Mouse (Mus musculus) liver, embryonic 14.5 days (tissue): ENCODE measurements around the gene Prdm2. TPM values are rescaled to one million over a fixed set of nuclear protein-coding genes. Genes with fewer than 3 reads are reported as not detected.

Experiments used
- ATAC-seq: fragments of 200-750 bp; cut with Nextera tagmentation; 2 replicates; pipeline ENCODE4 v1.8.0; 2017; ENCODE audit warnings: moderate number of reproducible peaks, mild to moderate bottlenecking, moderate library complexity; ENCODE audit not compliant: insufficient read depth
- DNase-seq, 3 experiments: peaks; one replicate each; pipeline ENCODE4 v3.0.0-alpha.2; 2012 to 2013; ENCODE audit warnings: low read depth in 3 of 3, low spot score in 3 of 3
- H3K27ac ChIP-seq: fragments of 300-500 bp; sonication (generic); 2 replicates; pipeline ENCODE4 v1.5.1; 2014; ENCODE audit warnings: moderate library complexity, mild to moderate bottlenecking, control low read depth, inconsistent platforms
- H3K27me3 ChIP-seq: fragments of 300-500 bp; sonication (generic); 2 replicates; pipeline ENCODE4 v1.6.1; 2014; ENCODE audit warnings: mild to moderate bottlenecking, low read length, moderate library complexity; ENCODE audit not compliant: control insufficient read depth, insufficient read depth
- H3K36me3 ChIP-seq: fragments of 300-500 bp; sonication (generic); replicated peaks from 2 replicates; pipeline ENCODE4 v1.6.1; 2014; ENCODE audit warnings: low read depth; ENCODE audit not compliant: control insufficient read depth, insufficient read depth
- H3K4me1 ChIP-seq, 2 experiments: fragments of 200-500 bp in 1 of 2; fragments of 300-500 bp in 1 of 2; sonication (generic) in 1 of 2; replicated peaks; 2 replicates each; pipeline ENCODE4 v1.6.1; 2012 to 2014; ENCODE audit warnings: antibody characterized with exemption in 1 of 2, inconsistent platforms in 1 of 2, low read length in 1 of 2; ENCODE audit not compliant: control insufficient read depth in 2 of 2, insufficient read depth in 2 of 2
- H3K4me2 ChIP-seq: fragments of 300-500 bp; sonication (generic); 2 replicates; pipeline ENCODE4 v1.6.1; 2014; ENCODE audit warnings: low read depth, mild to moderate bottlenecking, control low read depth, moderate library complexity
- H3K4me3 ChIP-seq, 2 experiments: fragments of 200-500 bp in 1 of 2; fragments of 300-500 bp in 1 of 2; sonication (generic) in 1 of 2; 2 replicates each; pipeline ENCODE4 v1.5.1; 2012 to 2014; ENCODE audit warnings: low read depth in 2 of 2, low read length in 2 of 2, mild to moderate bottlenecking in 2 of 2, control low read depth in 1 of 2, inconsistent platforms in 1 of 2, moderate library complexity in 1 of 2; ENCODE audit not compliant: insufficient read depth in 1 of 2
- H3K9ac ChIP-seq: fragments of 300-500 bp; sonication (generic); replicated peaks from 2 replicates; pipeline ENCODE4 v1.6.1; 2014; ENCODE audit warnings: mild to moderate bottlenecking, control low read depth, moderate library complexity
- H3K9me3 ChIP-seq: fragments of 300-500 bp; sonication (generic); 2 replicates; pipeline ENCODE4 v1.6.1; 2016; ENCODE audit warnings: low read length, mixed read lengths; ENCODE audit not compliant: control insufficient read depth
- CTCF ChIP-seq: IDR thresholded peaks from 2 replicates; pipeline ENCODE4 v1.5.1; 2016; ENCODE audit warnings: antibody characterized with exemption, low read depth, control low read depth
- EP300 ChIP-seq: IDR thresholded peaks from 2 replicates; pipeline ENCODE4 v1.6.1; 2016; ENCODE audit warnings: antibody characterized with exemption, low read depth
- WGBS: fragments of 180-500 bp; shearing (Covaris S2); extraction: QIAGEN DNeasy Blood & Tissue Kit; methylation state at CpG from one replicate; pipeline ENCODE4 v1.1.7; 2014; ENCODE audit not compliant: insufficient replicate concordance; 5-methylcytosine and 5-hydroxymethylcytosine counted together
- polyA plus RNA-seq, 2 experiments: library from polyadenylated mRNA; depleted of rRNA in 1 of 2; stranded (reverse) in 1 of 2; unstranded in 1 of 2; fragments of >200 nt; fragmentation: Nextera tagmentation in 1 of 2; extraction: Ambion mirVana in 1 of 2; gene quantifications; 2 replicates each; pipeline versions ENCODE4 v1.2.1 to v1.2.3; 2012 to 2014

The Prdm2 gene
- polyA plus RNA-seq (2012; rRNA removed), result 3.3 and 3.6 TPM in 2 replicates
- 2.7 TPM in 2 replicates for polyA plus RNA-seq (2014; fragmentation: Nextera tagmentation; extraction: Ambion mirVana)

DNA sequence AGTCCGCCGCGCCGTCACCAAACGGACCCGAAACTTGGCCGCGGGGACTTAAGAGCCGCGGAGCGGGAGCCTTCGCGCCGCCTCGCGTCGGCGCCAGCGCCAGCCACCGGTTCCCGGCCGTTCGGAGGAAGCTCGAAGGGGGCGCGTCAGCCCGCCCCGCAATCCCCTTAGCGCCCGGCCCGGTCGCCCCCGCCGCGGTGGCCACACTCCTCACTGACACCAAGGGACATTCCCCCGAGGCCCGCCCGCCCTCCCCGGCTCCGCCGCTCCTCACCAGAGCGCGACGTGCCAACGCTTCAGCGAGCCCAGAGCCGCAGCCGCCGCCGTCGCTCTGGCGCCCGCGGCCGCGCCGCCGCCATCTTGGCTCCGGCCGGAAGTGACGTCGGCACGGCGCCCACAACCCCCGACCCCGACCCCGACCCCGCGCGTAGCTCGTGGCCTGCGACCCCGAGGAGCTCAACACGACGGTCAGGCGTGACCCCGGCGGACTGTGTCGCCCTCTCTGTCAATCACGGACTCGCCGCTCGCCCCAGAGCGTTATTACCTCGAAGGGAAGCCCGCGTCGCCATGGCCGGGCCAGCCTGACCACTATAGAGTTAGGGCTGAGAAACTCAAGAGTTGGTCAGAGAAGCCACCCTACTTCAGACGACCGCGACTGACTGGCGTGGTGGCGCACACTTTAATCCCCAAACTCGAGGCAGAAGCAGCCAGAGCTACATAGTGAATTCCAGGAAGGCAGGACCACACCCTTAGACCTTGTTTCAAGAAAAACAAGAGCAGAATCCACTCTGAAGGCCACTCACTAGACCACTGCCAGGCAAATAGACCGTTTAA, at the start of gene Prdm2:
Gene Prdm2, minus strand, starts transcription at position 655 of the 834 bp plus-strand sequence.
- Histone ChIP-seq H3K27ac (peak within 1 kb of the TSS; percentile 24), H3K4me1 (peaks cover 4 to 17% of the 10 kb centered on the region in 2 experiments; a peak in 3 of 4 replicates), H3K27me3 (no peaks in the 10 kb centered on the region), H3K4me3 (peak within 1 kb of the TSS; percentile 62 to 95), H3K9ac (peak within 1 kb of the TSS; percentile 62), H3K36me3 (no peaks in the 10 kb centered on the region), H3K4me2 (peak within 1 kb of the TSS; percentile 85), H3K9me3 (no peaks in the 10 kb centered on the region)
- under 1% methylated on average over 93 of the region's 96 CpGs for WGBS
- DNase-seq (peak in 1 of 3 experiments; percentile 20), ATAC-seq (peak; percentile 78)
- TF ChIP-seq CTCF, result no peak
- no peak for TF ChIP-seq EP300

DNA sequence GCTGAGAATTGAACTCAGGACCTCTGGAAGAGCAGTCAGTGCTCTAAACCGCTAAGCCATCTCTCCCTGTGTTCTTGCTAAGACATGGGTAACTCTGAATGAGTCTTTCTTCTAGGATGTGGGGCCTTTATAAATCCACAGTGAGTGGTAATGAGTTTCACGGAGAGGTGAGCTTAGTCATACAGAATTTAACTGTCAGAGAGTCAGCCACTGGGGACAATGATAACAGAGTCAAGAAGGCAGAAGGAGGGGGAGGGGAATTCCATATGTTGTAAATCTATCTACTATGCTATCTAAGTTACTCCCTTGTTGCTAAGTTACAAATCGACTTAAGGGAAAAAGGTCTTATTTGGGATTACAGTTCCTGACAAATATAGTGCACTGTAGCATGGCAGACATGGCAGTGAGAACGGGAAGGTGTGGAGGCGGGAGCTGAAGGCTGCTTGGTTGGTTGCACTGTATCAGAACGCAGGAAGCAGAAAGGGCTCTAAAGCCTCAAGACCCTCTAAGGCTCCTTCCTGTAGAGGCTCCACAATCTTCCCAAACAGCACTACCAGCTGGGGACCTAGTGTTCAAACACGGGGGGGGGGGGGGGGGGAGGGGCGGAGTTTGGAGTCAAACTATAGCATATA, 47.0 kb upstream of the Prdm2 start:
- Histone ChIP-seq H3K36me3 (no peaks in the 10 kb centered on the region), H3K4me1 (peaks cover 2 to 7% of the 10 kb centered on the region in 2 experiments; a peak in 2 of 4 replicates), H3K27ac (no peak overlapping the region), H3K9ac (no peak overlapping the region), H3K4me2 (no peak overlapping the region), H3K4me3 (no peak overlapping the region), H3K27me3 (no peaks in the 10 kb centered on the region), H3K9me3 (no peaks in the 10 kb centered on the region)
- ATAC-seq (peak; percentile 58), DNase-seq (no peak)
- WGBS, result 25% methylated on average over 8 of the region's 8 CpGs
- TF ChIP-seq EP300 (no peak), CTCF (no peak)

DNA sequence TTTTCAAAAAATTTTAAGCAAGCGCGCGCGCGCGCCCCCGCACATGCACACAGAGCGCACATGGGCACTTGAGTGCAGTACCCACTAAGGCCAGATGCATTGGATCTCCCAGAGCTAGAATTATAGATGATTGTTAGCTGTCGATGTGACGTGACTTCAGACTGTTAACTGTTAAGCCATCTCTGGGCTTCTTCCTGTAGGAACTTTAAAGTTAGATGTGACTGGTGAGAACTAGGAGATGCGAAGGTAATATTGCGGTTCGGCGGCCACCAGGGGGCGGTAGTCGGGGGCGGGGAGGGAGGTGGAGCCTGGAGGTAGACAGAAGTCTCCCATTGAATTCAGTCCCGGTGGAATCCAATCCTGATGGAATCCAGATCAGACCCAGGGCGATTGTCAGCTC, 45.7 kb upstream of the Prdm2 start:
- no peaks in the 10 kb centered on the region for H3K36me3 ChIP-seq
- H3K27ac ChIP-seq, result no peak overlapping the region
- WGBS, result 34% methylated on average over 19 of the region's 19 CpGs
- no peaks in the 10 kb centered on the region for H3K27me3 ChIP-seq
- H3K4me3 ChIP-seq, result peak overlapping the region in 1 of 2 experiments; percentile 35; a peak in 1 of 4 replicates
- TF ChIP-seq EP300 (no peak), CTCF (peak; percentile 86)
- DNase-seq, result no peak
- peak overlapping the region; percentile 49 for H3K4me2 ChIP-seq
- no peaks in the 10 kb centered on the region for H3K9me3 ChIP-seq
- no peak; the same call in 1 of the 2 replicates for ATAC-seq
- no peak overlapping the region for H3K9ac ChIP-seq
- peaks cover 2 to 7% of the 10 kb centered on the region in 2 experiments; a peak in 2 of 4 replicates for H3K4me1 ChIP-seq

GRCm38 (mm10) chr4:143257971-143258370, 45.2 kb upstream of the Prdm2 start:
- ATAC-seq, result no peak
- WGBS, result 31% methylated on average over 6 of the region's 6 CpGs

DNA sequence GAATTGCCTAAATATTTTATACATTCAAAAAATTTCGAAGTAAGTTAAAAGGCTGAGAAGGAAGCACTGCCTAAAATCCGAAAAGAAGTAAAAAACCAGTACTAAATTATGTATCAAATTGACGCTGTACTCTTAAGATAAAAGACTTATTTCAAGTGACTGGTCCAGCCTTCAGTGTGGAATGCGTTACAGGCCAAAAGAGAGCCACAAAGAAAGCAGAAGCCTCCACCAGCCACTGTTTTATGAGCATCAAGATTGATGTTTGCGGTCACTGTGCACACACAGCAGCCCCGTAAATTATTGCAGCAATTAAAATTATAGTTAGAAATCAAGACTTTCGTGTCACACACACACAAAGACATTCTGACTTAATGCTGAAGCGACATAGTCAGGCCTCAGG, 42.7 kb upstream of the Prdm2 start:
- Histone ChIP-seq H3K4me2 (no peak overlapping the region), H3K9me3 (no peaks in the 10 kb centered on the region), H3K4me3 (no peak overlapping the region), H3K9ac (no peak overlapping the region), H3K36me3 (no peaks in the 10 kb centered on the region), H3K27ac (no peak overlapping the region), H3K4me1 (peaks cover 2 to 7% of the 10 kb centered on the region in 2 experiments; a peak in 2 of 4 replicates), H3K27me3 (no peaks in the 10 kb centered on the region)
- 71% methylated on average over 8 of the region's 8 CpGs for WGBS
- ATAC-seq (no peak), DNase-seq (no peak)
- TF ChIP-seq EP300, result no peak
- TF ChIP-seq CTCF, result no peak

More at GRCm38 (mm10) chr4:143257971-143258370, 45.2 kb upstream of the Prdm2 start:
- Histone ChIP-seq H3K4me3 (no peak overlapping the region), H3K4me1 (peaks cover 2 to 7% of the 10 kb centered on the region in 2 experiments; a peak in 2 of 4 replicates), H3K9me3 (no peaks in the 10 kb centered on the region), H3K27me3 (no peaks in the 10 kb centered on the region), H3K9ac (no peak overlapping the region), H3K4me2 (no peak overlapping the region), H3K36me3 (no peaks in the 10 kb centered on the region), H3K27ac (no peak overlapping the region)
- no peak for DNase-seq
- TF ChIP-seq EP300, result no peak
- TF ChIP-seq CTCF, result no peak
